Mouse (Mus musculus): ENCODE measurements around the gene Mroh7.

The Mroh7 gene

DNA sequence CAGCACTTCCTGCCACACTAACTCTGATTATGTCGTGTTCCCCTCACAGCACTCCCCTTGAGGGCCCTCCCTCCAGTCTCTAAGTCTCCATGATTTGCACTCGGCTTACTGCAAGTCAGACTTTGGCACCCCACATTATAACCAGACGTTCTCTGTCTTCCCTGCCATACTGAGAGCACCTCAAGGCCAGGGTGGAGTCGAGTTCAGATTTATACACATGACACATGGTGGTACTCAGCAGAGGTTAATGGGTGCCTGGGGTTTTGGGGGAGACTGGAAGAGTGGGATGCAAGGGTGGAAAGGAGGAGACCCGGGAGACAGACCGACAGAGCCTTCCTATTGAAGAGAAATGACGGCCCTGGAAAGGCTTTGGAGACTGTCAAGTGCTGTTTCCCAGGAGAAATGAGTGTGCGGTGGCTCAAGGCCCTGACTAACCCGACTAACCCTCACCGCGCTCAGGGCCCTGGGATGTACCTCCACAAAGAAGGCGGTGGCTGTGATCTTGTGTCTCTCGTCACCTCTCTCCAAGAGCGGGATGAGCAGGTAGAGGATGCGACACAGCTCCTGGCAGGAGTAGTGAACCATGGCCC lies 36.8 kb downstream of the Mroh7 start:
- no peak for DNase-seq

DNA sequence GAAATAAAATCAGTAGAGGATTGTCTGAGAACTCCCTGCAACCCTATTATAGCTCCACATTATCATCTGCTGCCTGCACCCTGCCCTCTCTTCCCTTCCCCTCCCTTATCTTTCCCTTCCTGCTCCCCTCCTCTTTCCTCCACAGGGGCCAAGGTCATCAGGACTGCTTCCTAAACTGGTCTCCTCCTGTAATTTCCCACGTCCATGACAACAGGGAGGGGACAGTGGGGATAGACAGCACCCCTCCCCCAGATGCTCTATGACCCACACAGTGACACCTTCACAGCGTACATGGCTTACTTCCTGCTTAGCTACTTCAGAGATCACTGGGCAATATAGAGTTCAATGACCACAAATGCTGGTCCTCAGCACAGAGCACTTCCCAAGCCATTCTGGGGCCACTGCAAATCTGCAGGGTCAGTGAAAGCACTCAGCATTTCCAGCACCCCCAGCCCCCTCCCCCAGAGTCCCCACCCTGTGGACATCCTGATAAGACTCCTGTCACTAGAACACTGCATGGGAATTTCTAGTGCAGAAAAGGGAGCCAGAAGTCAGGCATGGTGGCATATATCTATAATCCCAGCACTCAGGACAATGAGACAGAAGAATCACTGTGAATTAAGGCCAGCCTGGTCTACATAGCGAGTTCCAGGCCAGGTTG lies 42.0 kb downstream of the Mroh7 start:
- DNase-seq: no peak

DNA sequence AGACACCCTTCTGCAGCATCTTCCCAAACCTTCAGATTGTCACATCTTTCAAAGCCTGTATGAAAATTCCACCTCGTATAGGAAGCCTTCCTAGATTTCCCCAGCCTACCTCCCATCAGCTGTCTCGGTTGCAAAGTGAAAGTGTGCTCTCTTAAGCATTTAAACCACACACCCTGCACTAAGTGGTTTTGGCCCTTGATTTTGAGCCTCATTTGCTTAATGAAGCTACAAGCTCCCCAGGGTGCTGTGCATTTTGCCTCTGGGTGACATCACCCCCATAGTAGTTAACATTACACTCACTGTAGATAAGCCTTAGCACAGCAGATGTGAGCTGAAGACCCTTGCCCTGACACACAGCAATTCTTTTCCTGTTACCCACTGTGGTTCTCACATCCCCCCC lies 49.8 kb downstream of the Mroh7 start:
- no peak for DNase-seq

DNA sequence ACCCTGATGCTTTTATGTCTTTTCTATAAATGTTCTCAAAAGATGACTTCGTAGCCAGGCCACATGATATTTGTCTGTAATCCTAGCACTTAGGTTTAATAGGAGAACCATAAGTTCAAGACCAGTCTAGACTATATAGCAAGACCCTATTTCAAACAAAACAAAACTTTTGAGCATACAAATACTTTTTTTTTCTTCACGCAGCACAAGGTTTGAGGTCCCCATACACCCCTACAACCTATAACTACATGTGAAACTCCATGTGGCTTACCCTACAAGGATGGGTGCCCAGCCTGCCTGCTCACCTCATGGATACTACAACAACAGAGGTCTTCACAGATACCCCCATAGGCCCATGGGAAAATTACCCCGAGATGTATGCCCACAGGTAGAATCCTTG lies 51.6 kb downstream of the Mroh7 start:
- no peak for DNase-seq

DNA sequence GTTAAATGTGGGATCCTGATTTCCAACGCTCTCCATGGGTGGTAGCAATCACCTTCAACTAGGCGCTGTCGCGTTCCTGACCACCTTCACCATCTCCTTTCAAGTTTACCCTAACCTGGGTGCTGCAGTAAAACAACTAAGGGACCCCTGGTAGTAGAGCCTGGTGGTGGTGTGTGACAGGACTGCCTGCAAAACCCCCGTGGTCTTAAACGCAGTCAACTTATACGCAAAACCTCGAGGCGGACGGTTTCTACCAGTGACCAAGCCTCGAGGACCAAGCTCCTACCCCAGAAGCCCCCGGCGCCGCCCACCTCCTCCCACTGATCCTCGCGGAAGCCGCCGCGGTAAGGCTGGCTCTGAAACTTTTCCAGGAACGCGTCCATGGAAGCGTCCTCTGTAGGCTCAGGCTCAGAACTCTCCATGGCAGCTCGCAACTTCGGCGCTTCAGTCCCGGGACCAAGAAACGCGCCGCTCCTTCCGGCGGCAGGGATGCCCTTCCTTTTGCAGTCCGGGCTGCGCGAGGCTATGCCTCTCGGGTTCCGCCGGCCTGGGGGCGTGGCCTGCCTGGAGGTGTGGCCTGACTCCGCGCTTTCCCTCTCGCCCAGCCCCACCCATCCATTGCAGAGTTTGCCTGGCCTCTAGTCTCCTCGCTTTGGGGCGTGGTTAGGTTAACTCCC lies 52.1 kb downstream of the Mroh7 start, which contains the start of gene Ttc4:
TSS of gene Ttc4 (minus strand) at position 503 of the 677 bp plus-strand sequence.
- peak; percentile 91 to 94 for DNase-seq

DNA sequence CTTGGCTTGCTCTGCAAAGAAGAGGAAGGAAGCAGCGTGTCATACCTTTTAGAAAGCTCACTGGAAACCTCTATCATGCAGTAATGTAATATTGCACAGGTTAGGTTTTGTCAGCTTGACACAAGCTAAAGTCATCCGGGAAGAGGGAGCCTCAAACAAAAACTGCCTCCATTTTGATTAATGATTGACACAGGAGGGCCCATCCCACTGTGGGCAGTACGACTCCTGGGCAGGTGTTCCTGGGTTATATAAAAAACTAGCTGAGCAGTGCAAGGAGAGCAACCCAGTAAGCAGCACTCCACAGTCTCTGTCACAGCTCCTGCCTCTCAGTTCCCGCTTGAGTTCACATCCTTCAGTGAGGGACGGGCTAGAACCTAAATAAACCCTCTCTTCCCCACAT lies 54.0 kb downstream of the Mroh7 start:
- DNase-seq: no peak

DNA sequence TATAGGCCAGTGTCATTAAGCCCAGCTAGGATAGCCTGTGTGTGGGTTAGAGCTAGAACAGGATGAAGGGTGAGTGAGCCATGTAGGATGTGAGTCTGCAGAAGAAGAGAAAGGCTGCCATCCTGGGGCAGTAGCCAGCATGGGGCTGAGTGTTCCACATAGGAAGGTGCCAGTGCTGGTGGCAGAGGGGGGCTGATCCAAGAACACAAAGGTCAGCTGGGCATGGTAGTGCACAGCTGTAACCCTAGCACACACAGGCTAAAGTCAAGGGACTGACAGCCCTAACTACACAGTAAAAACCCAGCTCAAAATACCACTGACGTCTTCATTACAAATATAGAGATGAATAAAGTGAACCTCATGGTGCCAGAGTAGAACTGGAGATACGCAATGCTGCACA lies 64.2 kb downstream of the Mroh7 start:
- DNase-seq: no peak

DNA sequence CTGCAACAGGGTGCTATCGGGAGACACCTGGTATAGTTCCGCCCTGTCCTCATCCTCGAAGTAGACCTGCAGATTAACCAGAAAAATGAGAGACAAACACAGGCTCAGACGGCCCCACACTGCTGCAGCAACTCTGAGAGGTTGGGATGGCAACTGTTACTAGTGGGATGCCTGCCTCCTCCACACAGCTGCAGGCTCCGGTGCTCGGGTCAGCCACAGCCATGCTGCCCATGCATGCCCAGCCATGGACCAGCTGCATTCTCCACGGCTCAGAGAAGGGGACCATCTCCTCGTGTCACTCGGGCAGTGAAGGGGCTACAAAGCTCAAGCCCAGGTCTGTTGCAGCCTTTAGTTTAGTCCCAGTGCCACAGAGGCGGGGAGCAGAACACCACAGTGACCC lies 65.1 kb downstream of the Mroh7 start:
- no peak for DNase-seq

DNA sequence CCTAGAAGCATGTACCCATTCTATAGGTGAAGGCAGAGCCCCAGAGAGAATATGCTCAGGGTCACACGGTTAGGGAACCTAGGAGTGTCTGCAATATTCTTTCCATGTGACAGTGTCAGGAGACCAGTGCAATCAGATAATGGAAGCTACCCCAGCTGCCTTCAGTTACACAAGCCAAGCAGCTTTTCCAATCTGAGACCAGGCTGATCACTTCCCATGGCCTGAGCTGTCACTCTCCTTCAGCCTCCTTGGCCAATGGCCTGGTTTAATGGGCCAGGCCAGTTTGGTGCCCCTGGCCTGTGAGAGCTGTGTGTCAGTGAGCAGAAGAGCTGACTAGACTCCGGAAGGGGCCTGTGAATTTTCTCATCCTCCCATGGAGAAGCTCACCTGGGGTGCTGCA lies 65.5 kb downstream of the Mroh7 start:
- DNase-seq: no peak

DNA sequence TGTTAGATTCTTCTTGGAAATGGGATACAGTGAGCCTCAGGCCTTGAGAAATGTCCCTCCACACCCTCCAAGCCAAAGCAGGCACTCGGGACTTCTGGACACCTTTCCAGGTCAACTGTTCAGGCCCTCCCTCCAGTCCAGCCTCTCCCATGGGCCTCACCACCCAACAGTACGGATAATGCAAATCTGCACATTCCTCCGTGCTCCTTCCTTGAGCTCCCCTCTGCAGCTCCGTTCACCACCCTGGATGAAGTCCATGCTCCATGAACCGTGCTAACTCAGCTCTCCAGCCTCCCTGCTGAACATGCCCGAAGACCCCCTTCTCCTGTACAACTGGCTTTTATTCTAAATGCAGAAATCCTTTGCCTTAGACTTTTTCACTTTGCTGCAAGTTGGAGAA lies 66.0 kb downstream of the Mroh7 start:
- DNase-seq: no peak

DNA sequence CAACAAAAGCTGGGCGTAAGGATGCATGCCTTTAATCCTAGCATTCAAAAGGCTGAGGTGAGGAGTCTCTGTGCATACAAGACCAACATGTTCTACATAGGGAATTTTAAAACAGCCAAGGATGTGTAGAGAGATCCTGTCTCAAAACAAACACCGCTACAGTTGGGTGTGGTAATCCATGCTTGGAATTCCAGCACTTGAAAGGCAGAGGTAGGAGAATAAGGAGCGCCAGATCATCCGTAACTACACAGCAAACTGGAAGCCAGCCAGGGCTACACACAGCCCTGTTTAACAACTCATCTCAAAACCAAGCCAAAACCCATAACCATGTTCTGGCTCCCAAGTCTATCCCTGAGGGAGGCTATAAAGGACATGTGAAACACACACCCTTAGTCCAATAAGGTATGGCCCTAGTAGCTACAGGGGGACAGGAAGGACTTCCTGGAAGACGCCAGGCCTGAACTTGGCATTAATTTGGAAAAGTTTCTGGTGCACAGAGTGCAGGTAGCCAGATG lies 66.7 kb downstream of the Mroh7 start:
- DNase-seq: no peak

DNA sequence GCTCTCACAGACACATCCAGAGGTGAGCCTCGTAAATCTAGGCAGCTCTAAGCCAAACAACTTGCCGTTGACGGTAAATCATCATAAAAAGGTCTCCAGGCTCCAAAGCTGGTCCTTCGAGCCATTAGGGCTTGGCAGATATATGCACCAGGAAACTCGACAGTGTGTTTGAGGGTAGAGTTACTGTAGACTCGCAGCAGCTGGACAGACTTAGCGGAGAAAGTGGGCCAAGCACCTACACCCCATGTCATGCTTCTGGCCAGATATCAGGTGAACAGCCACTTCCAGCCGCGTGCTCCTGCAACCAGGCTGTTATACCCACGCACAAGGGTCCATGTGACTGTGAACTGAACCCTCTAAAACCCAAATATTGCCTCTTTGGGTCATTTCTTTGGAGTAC lies 75.0 kb downstream of the Mroh7 start:
- no peak for DNase-seq

DNA sequence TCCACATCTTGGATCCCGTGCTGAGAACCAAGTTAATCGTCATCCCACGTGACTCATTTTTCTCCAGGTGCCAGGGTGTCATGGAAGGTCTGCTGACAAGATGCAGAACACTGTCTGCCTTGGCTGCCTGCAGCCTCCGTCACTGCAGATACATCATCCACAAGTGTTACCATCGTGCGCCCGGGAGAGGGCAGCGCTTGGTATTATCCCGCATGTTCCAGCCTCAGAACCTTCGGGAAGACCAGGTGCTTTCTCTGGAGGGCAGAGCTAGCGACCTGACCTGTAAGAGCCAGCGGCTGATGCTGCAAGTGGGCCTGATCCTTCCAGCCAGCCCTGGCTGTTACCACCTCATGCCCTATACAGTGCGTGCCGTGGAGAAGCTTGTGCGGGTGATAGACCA lies 77.7 kb downstream of the Mroh7 start:
- no peak for DNase-seq

DNA sequence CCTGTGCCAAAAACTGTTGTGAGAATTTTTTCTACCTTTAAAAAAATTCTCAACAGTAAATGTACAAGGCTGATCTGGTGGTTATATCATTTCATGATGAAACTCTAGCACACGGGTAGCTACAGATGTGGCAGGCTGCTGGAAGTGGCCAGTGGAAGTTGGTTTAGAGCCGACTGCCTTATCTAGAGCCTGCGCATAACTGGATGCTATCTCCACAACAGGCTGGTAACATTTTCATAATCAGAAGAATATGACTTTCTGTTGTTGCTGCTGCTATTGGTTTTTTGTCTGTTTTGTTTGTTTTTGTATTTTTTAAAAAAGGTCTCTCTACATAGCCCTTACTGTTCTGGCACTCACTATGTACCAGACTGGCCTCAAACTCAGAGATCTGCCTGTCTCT lies 78.2 kb downstream of the Mroh7 start:
- no peak for DNase-seq

DNA sequence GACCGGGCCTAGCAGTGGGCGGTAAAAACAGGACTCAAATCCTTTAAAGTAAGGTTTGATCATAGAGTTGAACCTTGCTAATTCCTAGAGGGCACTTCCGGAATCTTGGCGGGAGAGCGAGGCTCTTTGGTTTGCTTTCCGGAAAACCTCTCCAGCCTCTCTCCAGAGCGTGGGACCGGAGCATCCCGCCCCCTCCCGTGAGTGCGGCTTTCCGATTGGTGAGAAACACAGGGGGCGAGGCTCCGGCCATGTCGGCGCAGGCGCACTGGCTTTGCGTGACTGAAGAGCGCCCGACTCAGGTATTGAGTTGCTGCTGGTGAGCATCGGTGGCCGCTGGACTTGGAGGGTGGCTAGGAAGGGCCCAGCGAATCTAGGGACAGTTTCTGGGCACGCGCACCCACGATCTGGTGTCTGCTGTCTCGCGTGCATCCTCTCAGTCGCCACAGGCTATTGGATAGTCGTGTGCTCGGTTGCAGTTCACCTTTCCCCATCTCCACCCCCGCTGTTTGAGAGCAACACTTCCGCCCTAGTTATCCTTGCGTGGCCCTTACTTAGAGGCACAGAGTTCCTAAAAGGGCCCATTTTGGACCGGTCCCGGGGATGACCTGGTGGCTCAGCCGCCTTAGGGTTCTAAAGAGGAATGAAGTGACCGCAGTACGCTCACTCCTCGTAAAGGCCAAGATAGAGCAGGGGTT lies 79.7 kb downstream of the Mroh7 start, which contains the start of gene Pars2:
TSS of gene Pars2 (plus strand) at position 237 of the 695 bp plus-strand sequence.
- DNase-seq: peak; percentile 99

DNA sequence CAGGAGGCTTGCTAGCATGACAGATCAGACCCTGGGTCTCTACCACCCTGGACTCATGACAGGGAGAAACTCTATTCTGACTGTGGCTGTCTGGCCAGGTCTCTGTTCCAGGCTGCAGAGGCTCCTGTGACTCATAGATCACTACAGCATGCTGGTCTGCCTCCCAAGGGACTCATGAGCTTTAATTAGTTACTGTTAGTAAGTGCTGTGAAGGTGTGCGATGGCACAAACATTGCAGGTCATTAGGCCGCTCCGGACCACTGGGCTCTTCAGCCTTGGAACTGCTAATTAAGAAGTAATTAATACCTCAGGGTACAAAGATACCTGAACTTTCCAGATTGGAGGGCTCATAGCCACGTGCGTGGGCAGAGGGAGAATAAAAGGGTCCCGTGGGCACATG lies 83.6 kb downstream of the Mroh7 start:
- no peak for DNase-seq

DNA sequence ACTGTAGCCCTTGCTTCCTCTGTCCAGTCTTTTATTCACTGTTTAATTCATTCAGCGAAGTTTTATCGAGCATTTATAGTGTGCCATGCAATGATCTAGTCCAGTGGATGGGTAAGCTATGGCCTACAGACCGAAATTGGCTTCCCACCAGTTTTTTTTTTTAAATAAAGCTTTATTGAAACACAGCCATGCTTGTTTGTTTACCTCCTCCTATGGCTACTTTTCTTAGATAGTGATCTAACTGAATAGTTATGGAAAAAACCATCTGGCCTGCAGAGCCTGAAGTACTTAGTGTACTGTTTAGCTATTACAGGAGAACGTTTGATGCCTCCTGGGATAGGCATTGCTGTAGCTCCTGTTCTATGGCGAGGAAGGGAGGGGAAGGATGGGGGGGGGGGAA lies 84.9 kb downstream of the Mroh7 start:
- DNase-seq: no peak

DNA sequence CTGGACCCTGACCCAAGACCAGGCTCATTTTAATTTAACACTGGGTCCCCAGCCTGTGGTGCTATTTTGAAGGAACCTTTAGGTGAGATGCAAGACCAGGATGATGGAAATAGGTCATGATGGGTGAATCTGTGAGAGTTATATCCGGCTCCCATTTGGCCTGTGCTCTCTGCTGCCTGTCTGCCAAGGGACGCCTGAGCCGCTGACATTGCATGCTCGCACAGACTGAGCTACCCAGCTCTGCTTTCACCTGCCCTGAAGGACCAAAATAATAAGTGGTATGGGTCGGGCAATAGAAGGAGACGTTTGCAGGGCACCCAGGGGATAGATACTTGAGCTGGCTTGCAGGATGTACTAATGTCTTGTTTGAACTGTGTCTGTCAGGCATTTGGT lies 86.5 kb downstream of the Mroh7 start:
- no peak for DNase-seq

DNA sequence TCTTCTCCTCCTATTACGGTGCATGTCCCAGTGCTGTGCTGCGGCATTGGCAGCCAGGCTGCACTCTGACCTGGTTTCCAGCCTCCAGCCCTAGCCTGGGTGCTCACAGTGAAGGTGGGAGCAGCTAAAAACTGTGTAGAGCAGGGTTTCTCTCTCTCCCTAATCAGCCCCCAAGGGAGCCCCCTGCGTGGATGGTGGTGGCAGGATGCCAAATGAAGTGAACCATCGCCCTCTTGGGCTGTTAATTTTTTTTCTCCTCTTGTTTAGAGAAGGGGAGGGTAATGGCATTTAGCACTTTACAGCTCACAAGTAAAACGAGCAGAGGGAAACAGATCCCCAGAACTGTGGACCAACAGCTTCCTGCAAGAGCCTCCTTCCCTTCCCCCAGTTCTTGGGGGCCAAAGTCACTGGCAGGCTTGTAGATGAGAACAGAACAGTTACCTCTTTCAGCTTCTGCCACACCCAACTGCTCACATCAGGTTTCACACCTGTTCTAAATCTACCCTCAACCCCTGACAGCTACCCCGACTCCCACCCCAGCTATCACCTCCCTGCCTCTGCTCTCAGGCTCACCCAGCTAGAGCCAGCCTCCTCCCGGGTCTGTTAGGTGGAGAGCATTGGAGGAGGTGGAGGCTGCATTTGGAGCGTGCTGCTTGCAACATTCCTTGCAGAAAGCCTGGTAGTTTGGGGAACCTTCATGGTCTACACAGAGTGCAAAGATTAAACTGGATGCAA lies 87.1 kb downstream of the Mroh7 start:
- no peak for DNase-seq

DNA sequence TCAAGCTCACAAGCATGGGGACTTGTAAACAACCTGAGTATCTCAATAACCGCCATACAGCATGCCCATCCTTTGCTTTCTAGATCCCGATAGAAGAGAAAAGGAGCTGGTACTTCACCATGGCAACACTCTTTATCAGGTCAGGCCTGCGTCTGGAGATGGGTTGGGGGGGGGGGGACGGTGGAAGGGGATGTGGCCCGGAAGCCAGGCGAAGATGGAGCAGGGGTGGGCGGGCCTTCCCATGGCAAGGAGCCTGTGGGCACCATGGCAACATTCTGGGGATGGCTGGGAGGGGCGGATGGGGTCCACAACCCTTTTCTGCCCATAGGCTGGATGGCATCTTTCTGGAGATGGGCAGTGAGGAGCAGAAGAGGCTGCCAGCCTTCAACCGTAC lies 96.6 kb downstream of the Mroh7 start:
- DNase-seq: no peak

DNA sequence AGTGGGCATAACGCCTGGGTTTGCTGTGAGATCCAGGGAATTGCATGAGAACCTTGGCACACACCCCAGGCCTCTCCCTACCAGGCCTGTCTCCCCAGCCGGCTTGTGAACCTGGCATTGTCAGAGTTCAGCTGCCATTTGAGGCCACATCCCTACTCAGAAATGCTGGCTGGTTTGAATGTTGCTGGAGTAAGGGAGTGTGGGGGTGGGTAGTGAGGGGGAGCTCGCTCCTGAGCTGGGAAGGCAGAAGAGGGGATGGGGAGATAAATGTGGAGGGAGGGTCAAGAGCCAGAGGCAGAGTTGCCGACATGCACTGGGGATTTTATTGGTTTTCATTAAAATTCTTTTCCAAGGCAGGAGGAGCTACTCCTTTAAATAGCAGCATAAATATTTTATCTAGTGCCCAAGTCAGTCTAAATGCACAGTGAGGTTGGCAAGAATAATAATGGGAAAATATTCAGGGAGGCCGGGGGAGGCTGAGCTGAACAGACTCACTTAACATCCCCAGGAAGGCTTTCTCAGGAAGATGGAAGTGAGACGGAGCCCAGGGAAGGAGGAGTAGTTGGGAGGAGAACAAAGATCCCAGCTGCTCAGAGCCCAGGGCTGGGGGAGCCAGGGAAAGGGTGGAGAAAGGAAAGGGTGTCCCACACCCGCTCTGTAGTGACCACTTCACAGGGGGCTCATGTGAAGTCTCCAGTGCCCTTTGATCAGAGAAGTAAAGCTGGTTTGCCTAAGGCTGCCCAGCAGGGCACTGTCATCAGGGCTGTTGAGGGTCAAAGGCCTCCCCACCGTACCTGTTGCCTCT lies 97.2 kb downstream of the Mroh7 start:
- peak; percentile 49 to 68 for DNase-seq

DNA sequence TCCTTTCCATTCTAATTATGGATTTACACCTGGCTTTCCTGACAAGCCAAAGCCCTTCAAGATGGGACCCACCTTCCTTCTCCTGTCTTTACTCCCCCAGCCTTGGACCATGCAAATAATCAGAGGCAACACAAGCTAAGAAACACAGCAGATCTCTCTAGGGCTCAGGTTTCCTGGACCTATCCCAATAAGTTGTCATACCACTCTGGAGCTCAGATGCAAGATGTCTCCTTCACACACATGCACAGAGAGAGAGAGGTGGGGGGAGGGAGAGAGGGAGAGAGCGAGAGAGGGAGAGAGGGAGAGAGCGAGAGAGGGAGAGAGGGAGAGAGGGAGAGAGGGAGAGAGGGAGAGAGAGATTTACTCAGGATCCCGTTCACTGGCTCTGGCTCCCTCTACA lies 98.4 kb downstream of the Mroh7 start:
- DNase-seq: no peak
